Mouse (Mus musculus): ENCODE measurements around the gene Map3k3. TPM values are rescaled to one million over a fixed set of nuclear protein-coding genes. Genes with fewer than 3 reads are reported as not detected.

The Map3k3 gene
- polyA plus RNA-seq, 1 experiment from 2014 or later = 25.7 TPM

DNA sequence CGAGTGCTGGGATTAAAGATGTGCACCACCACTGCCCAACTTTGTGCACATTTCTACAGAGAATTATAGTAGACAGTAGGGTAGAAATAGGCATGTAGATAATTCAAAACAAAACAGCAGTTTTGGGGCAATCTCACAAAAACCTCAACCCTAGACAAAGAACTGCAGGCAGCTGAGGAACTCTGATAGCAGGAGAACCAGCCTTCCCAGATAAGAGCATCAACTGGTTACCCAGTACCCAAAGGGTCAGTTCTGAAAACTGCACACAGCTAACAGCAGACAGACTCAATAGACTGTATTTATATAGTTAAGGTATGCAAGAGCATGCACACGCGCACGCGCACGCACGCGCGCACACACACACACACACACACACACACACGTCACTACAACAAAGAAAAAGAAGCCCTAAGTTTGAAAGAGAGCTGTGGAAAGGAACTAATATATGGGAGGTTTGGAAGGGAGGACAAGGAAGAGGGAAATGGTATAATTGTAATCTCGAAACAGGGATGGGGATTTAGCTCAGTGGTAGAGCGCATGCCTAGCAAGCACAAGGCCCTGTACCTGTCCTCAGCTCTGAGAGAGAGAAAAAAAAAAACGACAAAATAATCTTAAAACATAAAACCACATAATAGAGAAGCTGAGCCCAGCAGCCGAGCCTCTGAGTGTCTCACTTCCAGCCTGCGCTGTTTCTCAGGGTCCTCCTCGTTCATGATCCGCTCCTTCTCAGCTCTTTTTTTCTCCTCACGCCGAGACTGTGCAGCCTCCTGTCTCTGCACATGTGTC is 117.1 kb downstream of the Map3k3 start:
- Histone ChIP-seq H3K27me3 (ENCODE audit: control insufficient read depth, insufficient read depth, low read length) (no peaks in the 10 kb centered on the region), H3K4me2 (replicated peaks; ENCODE audit: low read depth, low read length) (no peak overlapping the region), H3K9ac (ENCODE audit: low read depth, low read length) (no peak overlapping the region), H3K9me3 (ENCODE audit: control insufficient read depth, low read length) (no peaks in the 10 kb centered on the region), H3K27ac (ENCODE audit: low read depth, low read length) (no peak overlapping the region), H3K4me1 (ENCODE audit: control insufficient read depth, insufficient read depth, low read length) (no peaks in the 10 kb centered on the region), H3K36me3 (ENCODE audit: control insufficient read depth, insufficient read depth, low read length) (peaks cover 78% of the 10 kb centered on the region), H3K4me3 (ENCODE audit: low read length) (no peak overlapping the region)
- WGBS = 96% methylated on average over 19 of the region's 19 CpGs
- ATAC-seq (ENCODE audit: low FRiP score, low TSS enrichment) = no peak

DNA sequence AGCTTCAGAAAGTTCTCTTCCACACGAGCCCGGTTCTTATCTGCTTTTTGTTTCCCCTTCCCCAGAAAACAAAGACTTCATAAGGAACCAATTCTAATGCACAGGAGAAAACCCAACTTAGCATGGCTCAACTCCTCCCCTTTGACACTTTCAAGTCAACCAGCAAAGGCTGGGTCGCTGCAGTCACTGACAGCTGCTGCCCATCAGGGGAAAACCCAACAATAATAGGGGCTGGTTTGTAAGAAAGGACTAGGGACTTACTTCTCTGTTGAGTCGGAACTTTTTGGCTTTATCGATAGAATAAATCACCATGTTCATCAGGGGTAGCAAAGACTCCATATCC is 117.7 kb downstream of the Map3k3 start, which contains the start of gene Strada:
Gene Strada, minus strand, starts transcription at position 46 of the 343 bp plus-strand sequence.
- Histone ChIP-seq H3K4me3 (ENCODE audit: low read length) (no peak within 1 kb of the TSS), H3K27ac (ENCODE audit: low read depth, low read length) (no peak within 1 kb of the TSS), H3K4me1 (ENCODE audit: control insufficient read depth, insufficient read depth, low read length) (no peaks in the 10 kb centered on the region), H3K9me3 (ENCODE audit: control insufficient read depth, low read length) (no peaks in the 10 kb centered on the region), H3K9ac (ENCODE audit: low read depth, low read length) (no peak within 1 kb of the TSS), H3K36me3 (ENCODE audit: control insufficient read depth, insufficient read depth, low read length) (peaks cover 80% of the 10 kb centered on the region), H3K27me3 (ENCODE audit: control insufficient read depth, insufficient read depth, low read length) (no peaks in the 10 kb centered on the region), H3K4me2 (replicated peaks; ENCODE audit: low read depth, low read length) (no peak within 1 kb of the TSS)
- ATAC-seq (ENCODE audit: low FRiP score, low TSS enrichment) = no peak
- 82% methylated on average over 5 of the region's 5 CpGs for WGBS

Other genes with a start within 250 kb of the Map3k3 start
- 16.9 and 25.2 TPM in 2 replicates for gene Cyb561, start 131.3 kb upstream of the Map3k3 start, polyA plus RNA-seq (2014; fragmentation: Nextera tagmentation; extraction: Ambion mirVana)
- gene Ace, start 116.7 kb upstream of the Map3k3 start, polyA plus RNA-seq (2014; fragmentation: Nextera tagmentation; extraction: Ambion mirVana) = 1.4 and 4.8 TPM in 2 replicates
- gene Ace3, start 89.9 kb upstream of the Map3k3 start, polyA plus RNA-seq (2014; fragmentation: Nextera tagmentation; extraction: Ambion mirVana) = not detected in 2 replicates
- 0.10 and 0.14 TPM in 2 replicates for gene Kcnh6, start 76.5 kb upstream of the Map3k3 start, polyA plus RNA-seq (2014; fragmentation: Nextera tagmentation; extraction: Ambion mirVana)
- gene Dcaf7, start 47.7 kb upstream of the Map3k3 start, polyA plus RNA-seq (2014; fragmentation: Nextera tagmentation; extraction: Ambion mirVana) = 43.7 and 68.8 TPM in 2 replicates
- 10.3 and 11.3 TPM in 2 replicates for gene Taco1, start 18.6 kb upstream of the Map3k3 start, polyA plus RNA-seq (2014; fragmentation: Nextera tagmentation; extraction: Ambion mirVana)
- not detected in 2 replicates for gene Gm10840, start 76.2 kb downstream of the Map3k3 start, polyA plus RNA-seq (2014; fragmentation: Nextera tagmentation; extraction: Ambion mirVana)
- 216 and 266 TPM in 2 replicates for gene Limd2, start 76.2 kb downstream of the Map3k3 start, polyA plus RNA-seq (2014; fragmentation: Nextera tagmentation; extraction: Ambion mirVana)
- gene Strada, start 117.6 kb downstream of the Map3k3 start, polyA plus RNA-seq (2014; fragmentation: Nextera tagmentation; extraction: Ambion mirVana) = 29.1 and 33.5 TPM in 2 replicates
- 39.3 and 60.3 TPM in 2 replicates for gene Ccdc47, start 131.7 kb downstream of the Map3k3 start, polyA plus RNA-seq (2014; fragmentation: Nextera tagmentation; extraction: Ambion mirVana)
- 43.1 and 71.8 TPM in 2 replicates for gene Ddx42, start 132.3 kb downstream of the Map3k3 start, polyA plus RNA-seq (2014; fragmentation: Nextera tagmentation; extraction: Ambion mirVana)
- gene Ftsj3, start 171.5 kb downstream of the Map3k3 start, polyA plus RNA-seq (2014; fragmentation: Nextera tagmentation; extraction: Ambion mirVana) = 39.1 and 72.1 TPM in 2 replicates
- 303 and 334 TPM in 2 replicates for gene Psmc5, start 171.5 kb downstream of the Map3k3 start, polyA plus RNA-seq (2014; fragmentation: Nextera tagmentation; extraction: Ambion mirVana)
- 54.9 and 78.6 TPM in 2 replicates for gene Smarcd2, start 188.4 kb downstream of the Map3k3 start, polyA plus RNA-seq (2014; fragmentation: Nextera tagmentation; extraction: Ambion mirVana)
- gene Tcam1, start 192.1 kb downstream of the Map3k3 start, polyA plus RNA-seq (2014; fragmentation: Nextera tagmentation; extraction: Ambion mirVana) = 0.81 and 1.2 TPM in 2 replicates
- not detected in 2 replicates for gene Gh, start 217.3 kb downstream of the Map3k3 start, polyA plus RNA-seq (2014; fragmentation: Nextera tagmentation; extraction: Ambion mirVana)
- gene Cd79b, start 230.1 kb downstream of the Map3k3 start, polyA plus RNA-seq (2014; fragmentation: Nextera tagmentation; extraction: Ambion mirVana) = 7.3 and 7.4 TPM in 2 replicates